Mouse (Mus musculus) naive thymus-derived CD4-positive, alpha-beta T cell, adult 5 months (primary cell): ENCODE results near the gene Emc1. TPM values are rescaled to one million over a fixed set of nuclear protein-coding genes. Genes with fewer than 3 reads are reported as not detected.

Source experiments
- polyA plus RNA-seq: library from polyadenylated mRNA; unstranded; fragments of 100-300 nt; shearing (Covaris generic); gene quantifications from one replicate; pipeline ENCODE4 v1.2.1, GENCODE M21; 2017

The Emc1 gene
- 45.6 TPM for polyA plus RNA-seq

DNA sequence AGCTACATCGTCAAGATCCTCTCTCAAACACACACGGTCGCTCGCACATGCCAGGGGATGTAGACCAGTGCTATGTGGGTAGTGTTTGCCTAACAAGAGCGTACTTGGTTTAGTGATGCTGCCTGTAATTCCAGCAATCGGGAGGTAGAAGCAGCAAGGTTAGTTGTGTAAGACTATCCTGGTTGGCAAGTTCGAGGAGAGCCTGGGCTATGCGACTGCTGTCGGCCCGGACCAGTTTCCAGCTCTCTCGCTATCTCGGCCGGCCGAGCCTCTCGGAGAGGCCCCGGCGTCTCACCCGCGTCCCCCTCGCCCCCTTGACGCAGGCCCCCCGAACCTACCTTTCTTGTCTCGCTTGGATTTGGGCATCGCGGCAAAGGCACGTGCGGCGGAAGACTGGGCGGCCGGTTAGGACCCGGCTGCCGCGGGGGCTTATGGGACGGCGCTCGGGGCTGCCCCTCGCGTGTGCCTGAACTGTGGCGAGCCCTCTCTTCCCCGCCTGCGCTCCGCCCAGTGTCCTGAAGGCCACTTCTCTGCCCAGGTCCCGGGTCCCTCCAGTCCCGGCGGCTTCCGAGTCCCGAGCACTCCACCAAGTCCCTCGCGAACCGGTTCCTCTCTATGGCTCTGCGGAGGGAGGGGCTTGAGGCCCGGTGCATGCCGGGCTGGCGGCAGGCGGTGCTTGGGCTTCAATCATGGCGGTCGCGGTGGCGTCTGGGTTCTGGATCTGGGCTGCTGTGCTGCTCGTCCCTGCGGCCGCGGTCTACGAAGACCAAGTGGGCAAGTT lies at the start of gene Emc1, which contains the start of the genes Mrto4 and Ubr4:
TSS of gene Emc1 (plus strand) at position 657 of the 781 bp plus-strand sequence.
TSS of gene Mrto4 (minus strand) at position 646 of the 781 bp plus-strand sequence.
TSS of gene Ubr4 (plus strand) at position 679 of the 781 bp plus-strand sequence.

DNA sequence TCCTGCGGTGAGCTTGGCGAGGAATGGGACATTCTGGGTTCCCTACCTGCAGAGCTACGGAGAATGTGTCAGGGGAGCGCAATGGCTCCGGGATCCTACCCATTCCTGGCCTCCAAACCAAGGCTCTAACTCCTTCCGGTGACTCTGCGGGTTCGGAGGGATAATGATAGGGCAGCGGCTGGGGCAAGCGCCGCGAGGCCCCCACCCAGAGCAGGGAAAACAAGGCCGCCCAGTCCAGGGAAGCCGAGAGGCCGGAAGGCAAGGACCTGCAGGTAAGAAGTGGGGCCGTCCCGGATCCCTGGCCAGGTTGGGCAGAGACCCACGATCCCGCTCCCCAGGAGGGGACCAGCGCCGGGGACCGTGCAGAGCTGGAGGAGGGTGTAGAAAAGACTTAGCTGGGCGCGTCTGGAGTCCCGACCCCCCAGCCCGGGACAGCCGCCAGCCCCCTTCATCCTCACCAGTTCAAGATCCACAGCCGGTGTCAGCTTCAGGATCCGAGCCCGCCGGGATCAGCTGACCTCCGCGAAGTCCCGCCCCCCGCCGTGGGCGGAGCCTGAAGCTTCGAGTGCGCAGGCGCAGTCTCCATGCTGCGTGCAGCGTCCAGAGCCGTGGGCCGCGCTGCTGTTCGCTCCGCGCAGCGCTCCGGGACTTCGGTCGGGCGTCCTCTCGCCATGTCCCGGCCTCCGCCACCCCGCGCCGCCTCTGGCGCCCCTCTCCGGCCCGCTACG lies 42.1 kb upstream of the Emc1 start, which contains the start of the genes Pqlc2 and Akr7a5:
TSS of gene Pqlc2 (minus strand) at position 538 of the 728 bp plus-strand sequence.
TSS of gene Akr7a5 (plus strand) at position 574 of the 728 bp plus-strand sequence.

Other genes starting within 250 kb of the Emc1 start
- gene Minos1, start 221.5 kb upstream of the Emc1 start, polyA plus RNA-seq, result 244 TPM
- 460 TPM for gene Capzb, start 159.7 kb upstream of the Emc1 start, polyA plus RNA-seq
- gene Pqlc2, start 41.9 kb upstream of the Emc1 start, polyA plus RNA-seq, result 7.7 TPM
- 30.2 TPM for gene Akr7a5, start 41.8 kb upstream of the Emc1 start, polyA plus RNA-seq
- gene Mrto4, start within 50 bp of the Emc1 start, polyA plus RNA-seq, result 97.4 TPM
- gene Ubr4, start within 50 bp of the Emc1 start, polyA plus RNA-seq, result 79.3 TPM
- 4.7 TPM for gene Iffo2, start 178.0 kb downstream of the Emc1 start, polyA plus RNA-seq